Mouse (Mus musculus) frontal cortex, postnatal 10 days (tissue): ENCODE data around the gene Dhdds.
"Not testable (repeated sequence)": the region's sequence is repeated elsewhere in the genome, so short reads cannot be mapped to it uniquely, and the experiment has no call there.

Experiments
- DNase-seq, 2 experiments: peaks; one replicate each; pipeline ENCODE4 v3.0.0; 2022; ENCODE audit warnings: low spot score in 2 of 2, mixed read lengths in 1 of 2

Gene Dhdds

GRCm38 (mm10) chr4:134005581-134006358 is 5.1 kb upstream of the Dhdds start:
- DNase-seq = no peak

- no peak for DNase-seq
Observed at GRCm38 (mm10) chr4:134002903-134003302, 2.2 kb upstream of the Dhdds start.

- DNase-seq = no peak
Observed at GRCm38 (mm10) chr4:134002246-134002645, 1.5 kb upstream of the Dhdds start.

DNA sequence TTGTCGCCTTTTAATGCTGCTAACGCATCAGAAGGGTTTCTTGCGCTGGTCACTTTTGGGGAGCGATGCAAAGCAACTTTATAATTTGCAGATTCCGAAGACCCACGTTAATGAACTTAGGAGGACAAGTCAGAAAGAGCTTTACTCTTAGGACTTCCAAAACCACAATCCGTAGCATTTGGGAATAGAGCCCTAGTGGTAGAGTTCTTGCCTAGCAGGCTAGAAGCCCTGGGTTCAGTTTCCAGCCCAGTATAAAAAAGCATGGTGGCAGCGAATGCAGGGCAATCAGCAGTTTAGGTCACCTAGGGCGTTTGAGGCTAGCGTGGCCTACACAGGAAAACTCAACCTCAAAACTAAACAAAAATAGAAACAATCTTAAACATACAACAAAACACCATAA is 992 bp upstream of the Dhdds start:
- DNase-seq = no peak

- DNase-seq = no peak
Observed at GRCm38 (mm10) chr4:133994697-133995096, 6.0 kb downstream of the Dhdds start.

DNA sequence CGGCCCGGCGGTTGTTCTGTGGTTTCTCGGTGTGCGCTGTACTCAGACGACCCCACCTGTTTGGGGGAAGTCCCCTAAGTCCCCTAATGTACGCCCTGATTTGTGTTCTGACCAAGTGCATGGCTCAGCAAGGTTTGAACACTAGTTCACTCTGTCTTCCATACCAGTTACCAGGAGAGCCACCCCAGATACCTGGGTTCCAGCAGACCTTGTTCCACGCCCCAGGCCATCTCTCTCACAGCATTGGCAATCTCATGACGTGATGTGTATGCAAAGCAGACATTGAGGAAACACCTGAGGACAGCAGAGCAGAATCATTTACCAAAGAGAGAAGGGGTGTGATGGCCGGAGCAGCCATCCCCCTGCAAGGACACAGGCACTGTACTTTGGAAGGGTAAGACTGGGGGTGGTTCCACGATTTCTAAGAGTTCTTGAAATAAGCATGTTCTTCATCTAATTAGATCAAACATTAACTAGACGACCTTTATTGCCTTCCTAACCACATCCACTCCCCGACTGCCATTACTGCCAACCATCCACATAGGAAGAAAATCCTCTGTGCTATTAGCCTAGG is 9.5 kb downstream of the Dhdds start:
- DNase-seq = no peak

GRCm38 (mm10) chr4:133990035-133990434 is 10.7 kb downstream of the Dhdds start:
- no peak for DNase-seq

DNA sequence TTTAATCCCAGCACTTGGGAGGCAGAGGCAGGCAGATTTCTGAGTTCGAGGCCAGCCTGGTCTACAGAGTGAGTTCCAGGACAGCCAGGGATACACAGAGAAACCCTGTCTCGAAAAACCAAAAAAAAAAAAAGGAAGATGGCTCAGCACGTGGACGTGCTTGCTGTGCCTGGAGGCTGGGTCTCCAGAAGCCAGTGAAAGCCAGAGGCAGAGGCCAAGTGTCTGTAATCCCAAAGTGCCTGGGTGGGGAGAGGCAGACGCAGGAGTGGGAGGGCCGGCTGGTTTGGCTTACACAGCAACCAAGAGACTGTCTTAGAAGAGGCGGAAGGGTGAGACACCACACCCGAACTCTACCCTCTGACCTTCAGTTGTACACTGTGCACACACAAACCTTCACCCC is 12.4 kb downstream of the Dhdds start:
- DNase-seq = not testable (repeated sequence)

DNA sequence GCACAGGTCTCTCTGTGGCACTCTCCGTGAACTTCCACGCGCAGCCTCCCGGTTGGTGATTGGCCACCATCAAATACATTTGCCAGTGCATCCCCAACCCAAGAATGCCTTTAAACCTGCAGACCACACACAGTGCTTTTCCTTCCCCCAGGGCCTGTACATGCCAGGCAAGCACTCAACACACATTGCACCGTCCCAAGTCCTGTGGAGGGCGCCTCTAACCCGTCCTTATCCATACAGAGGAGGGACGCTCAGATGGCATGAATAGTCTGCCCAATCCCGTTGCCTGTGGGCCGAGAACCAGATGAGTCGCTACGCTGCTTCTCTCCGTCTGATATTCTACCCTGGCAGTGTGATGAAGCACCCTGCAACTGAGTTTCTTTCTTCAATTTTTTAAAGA is 17.8 kb downstream of the Dhdds start:
- no peak for DNase-seq

DNA sequence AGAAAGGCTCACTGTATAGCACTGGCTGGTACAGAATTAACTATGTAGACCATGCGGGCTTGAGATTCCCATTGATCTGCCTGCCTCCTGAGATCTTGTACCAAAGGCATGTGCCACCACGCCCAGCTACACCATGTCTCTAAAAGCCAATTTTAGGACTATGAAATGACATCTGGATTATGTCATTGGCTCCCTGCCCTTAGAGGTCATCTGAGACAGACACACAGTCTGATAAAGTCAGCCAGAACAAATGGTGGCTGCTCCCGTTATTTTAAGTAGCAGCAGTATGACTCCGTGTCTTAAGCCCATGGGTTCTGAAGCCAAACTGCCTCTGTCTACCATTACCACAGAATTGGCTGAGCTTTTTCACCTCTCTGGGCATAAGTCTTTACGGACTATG is 20.2 kb downstream of the Dhdds start:
- DNase-seq = no peak

- no peak for DNase-seq
Observed at GRCm38 (mm10) chr4:133978021-133978711, 22.6 kb downstream of the Dhdds start.

DNA sequence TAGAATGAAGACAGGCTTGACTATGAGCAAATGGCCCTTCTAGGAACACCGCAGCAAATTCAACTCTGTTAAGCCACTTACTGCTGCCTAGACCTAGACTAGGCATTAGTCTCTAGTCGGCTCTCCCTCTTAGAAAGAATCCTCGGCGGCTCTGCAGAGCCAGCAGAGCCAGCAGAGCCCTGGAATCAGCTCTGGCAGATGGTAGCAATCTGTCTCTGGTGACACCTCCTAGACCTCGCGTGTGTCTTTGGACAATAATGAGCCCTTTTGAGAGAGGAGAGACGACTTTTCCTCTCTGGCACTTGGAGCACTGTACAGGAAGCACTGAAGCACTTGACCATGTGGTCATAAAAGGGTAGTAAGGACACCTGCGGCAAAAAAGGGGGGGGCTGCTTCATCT is 29.0 kb downstream of the Dhdds start:
- DNase-seq = no peak

DNA sequence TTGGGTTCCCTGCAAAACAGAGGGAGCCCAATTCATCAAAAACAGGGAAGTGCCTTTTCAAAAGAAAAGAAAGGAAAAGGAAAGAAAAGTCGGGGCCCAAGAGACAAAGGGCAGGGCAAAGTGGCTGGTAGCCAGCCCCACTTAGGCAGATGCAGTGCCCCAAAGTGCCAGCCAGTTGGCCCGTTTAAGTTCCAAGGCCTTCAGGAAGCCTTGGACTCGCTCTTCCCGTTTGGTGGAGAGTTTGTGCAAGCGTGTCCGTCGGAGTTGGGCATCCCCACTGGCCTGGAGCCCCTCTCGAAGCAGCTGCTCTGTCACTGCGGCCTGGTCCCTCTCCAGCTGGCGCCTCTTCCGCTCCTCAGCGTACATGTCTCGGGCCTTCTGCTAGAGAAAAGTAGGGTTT is 29.8 kb downstream of the Dhdds start:
- peak in 1 of 2 experiments; percentile 20 for DNase-seq

DNA sequence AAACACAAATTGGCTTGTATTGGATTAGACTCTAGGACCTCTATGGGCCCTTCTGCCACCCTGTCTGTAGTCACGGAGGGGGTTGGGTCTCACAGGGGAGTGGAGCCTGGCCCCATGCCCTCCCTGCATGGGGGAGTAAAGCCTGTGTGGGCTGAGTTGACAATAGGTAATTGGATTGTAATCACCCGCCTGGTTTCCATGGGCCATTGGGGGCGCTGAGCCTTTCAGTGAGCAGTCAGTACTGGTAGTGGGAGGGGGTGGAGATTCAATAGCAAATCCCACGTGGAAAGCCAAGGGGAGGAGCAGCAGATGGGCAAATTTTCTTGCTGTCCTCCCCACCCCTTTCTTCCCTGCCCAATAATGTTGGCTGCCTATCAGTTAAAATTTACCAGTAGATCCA is 30.5 kb downstream of the Dhdds start:
- peak; percentile 31 to 61 for DNase-seq

DNA sequence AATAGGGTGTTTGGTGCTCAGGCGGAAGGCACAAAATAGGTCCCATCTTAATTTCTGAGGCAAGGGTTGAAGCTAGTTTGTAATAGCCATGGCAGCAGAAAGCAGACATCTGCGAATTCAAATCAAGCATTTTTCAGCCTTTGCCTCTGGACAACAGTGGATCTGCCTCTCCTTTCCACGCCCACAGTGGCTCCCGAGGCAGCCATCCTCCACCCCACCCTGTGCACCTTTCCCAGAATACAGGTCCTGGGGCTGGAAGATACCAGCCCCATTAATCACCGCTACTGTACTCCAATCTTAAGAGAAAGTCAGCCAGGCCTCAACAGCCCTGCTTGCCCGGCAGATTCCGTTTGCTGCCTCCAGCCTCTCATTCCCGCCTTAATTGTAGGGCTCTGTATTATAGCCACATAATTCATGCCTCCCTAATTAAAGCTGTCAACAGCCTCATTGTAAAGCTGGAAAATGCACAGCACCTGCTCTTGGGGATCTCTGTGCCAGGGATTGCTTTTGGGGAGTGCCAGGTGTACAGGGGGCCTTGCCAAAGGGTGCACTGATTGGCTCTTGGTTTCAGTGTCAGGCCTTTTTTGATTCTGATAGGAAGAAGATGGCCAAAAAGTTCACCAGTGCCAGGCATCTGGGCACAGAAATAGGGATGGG is 31.5 kb downstream of the Dhdds start:
- peak in 1 of 2 experiments; percentile 40 for DNase-seq

DNA sequence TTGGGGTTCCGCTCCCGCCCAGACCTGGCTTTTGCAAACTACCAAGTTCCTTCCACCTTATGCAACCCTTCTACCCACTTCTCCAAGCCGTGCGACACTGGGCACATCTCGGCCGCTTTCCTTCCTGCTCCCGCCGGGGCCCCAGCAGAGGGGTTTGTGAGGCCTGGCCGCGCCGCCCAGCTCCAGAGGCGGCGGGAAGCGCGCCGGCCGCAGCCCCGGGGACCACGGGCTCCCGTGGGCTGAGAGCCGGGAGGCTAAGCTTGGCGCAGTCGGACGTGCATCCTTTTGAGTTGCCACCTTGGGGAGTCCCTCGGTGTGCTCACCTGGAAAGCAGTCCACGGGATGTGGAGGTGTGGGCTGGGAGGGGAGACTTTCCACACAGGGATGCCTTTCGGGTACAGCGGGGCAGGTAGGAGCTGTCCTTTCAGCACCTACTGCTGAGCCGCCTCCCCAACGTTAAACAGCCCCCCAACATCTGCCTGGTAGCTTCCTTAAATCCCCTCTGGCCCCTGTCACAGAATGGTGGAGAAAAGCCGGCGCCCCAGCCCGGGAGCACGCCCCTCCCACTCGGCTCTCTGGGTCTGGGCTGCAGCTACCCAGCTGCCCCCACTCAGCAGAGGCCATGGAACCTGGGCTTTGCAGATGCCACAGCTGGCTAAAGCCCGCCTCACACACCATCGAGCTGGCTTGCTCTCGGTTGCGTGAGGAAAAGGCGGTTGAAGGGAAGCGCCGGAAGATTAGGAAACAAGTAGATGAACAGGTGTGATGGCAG is 32.4 kb downstream of the Dhdds start, which contains the start of gene Hmgn2:
Gene Hmgn2 (minus strand): TSS at position 501 of the 772 bp plus-strand sequence.
- DNase-seq = peak; percentile 39 to 56

- DNase-seq = peak; percentile 95
Observed at GRCm38 (mm10) chr4:133967866-133968149, 32.9 kb downstream of the Dhdds start.

DNA sequence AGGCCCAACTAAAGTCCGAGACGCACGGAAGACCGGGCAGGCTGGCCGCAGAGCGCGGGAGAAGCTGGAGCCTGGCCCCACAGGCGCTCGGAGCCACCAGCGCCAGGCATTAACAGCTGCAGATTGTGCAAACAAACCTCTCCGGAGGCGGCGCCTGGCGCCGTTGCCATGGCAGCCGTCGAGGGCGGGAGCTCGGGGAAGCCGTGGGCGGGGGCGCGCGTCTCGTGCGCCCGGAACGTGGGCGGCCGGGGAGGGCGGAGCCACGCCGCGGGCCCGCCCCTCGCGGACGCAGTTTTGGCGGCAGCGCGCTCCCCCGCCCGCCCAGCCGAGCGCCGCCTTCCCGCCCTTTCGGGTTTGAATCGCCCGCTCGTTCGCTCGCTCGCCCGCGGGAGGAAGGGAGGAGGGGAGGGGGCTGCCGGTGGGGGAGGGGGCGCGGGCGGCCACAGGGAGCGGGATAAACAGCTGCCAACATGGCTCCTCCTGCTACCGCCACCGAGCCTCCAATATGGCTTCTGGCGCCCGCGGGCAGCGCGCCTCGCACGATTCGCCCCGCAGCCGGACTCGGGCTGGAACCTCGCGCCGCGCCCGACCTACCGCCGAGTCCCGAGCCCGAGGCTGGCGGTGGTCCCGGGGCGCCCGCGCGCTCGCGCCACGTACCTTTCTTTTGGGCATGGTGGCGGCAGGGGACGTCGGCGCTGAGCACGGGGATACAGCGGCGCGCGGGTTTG is 33.4 kb downstream of the Dhdds start:
- peak; percentile 94 to 98 for DNase-seq

- DNase-seq = no peak
Observed at GRCm38 (mm10) chr4:133966271-133966940, 34.3 kb downstream of the Dhdds start.

DNA sequence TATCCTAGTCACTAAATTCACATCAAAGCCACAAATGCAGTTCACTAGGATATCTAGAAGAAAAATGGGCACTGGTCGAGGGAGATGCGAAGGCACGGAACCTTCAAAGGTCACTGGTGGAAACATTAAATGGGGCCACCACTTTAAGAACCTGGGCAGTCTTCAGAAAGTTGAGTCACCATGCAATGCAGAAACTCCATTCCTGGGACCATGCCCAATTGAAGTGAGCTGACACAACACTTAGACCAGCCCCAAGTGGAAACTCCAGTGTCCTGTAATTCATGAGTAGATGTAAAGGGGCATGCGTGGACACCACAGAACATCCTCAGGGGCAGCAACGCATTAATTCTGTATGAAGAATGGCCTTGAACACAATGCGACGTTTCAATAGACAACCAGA is 38.2 kb downstream of the Dhdds start:
- no peak for DNase-seq
